Mouse (Mus musculus): ENCODE data around the gene C1ra. TPM values are rescaled to one million over a fixed set of nuclear protein-coding genes. Genes with fewer than 3 reads are reported as not detected.
A peak's percentile ranks its signal among the peaks of the same experiment; 100 is the strongest.
"Not testable (repeated sequence)": the region's sequence is repeated elsewhere in the genome, so short reads cannot be mapped to it uniquely, and the experiment has no call there.

The C1ra gene
- polyA plus RNA-seq, 1 experiment from 2014 or later, result 0.36 TPM

GRCm38 (mm10) chr6:124481571-124481970, 30.6 kb upstream of the C1ra start:
- Histone ChIP-seq H3K4me3 (ENCODE audit: low read depth, low read length) (no peak overlapping the region), H3K27me3 (ENCODE audit: control insufficient read depth, insufficient read depth, low read depth, low read length) (no peaks in the 10 kb centered on the region), H3K27ac (ENCODE audit: low read length) (no peak overlapping the region), H3K4me2 (ENCODE audit: low read length) (no peak overlapping the region), H3K9ac (ENCODE audit: low read depth, low read length) (no peak overlapping the region), H3K36me3 (ENCODE audit: control insufficient read depth, insufficient read depth, low read length) (no peaks in the 10 kb centered on the region), H3K4me1 (ENCODE audit: control insufficient read depth, insufficient read depth, low read length) (no peaks in the 10 kb centered on the region), H3K9me3 (replicated peaks; ENCODE audit: control insufficient read depth, low read length, poor library complexity, severe bottlenecking) (no peaks in the 10 kb centered on the region)
- ATAC-seq, result no peak
- WGBS, result 22% methylated on average over 6 of the region's 6 CpGs

GRCm38 (mm10) chr6:124483831-124484230, 28.4 kb upstream of the C1ra start:
- not testable (repeated sequence) for H3K36me3 ChIP-seq (ENCODE audit: control insufficient read depth, insufficient read depth, low read length); H3K9ac ChIP-seq (ENCODE audit: low read depth, low read length); H3K27ac ChIP-seq (ENCODE audit: low read length); H3K4me1 ChIP-seq (ENCODE audit: control insufficient read depth, insufficient read depth, low read length); H3K9me3 ChIP-seq (replicated peaks; ENCODE audit: control insufficient read depth, low read length, poor library complexity, severe bottlenecking); H3K4me2 ChIP-seq (ENCODE audit: low read length); H3K27me3 ChIP-seq (ENCODE audit: control insufficient read depth, insufficient read depth, low read depth, low read length); ATAC-seq; H3K4me3 ChIP-seq (ENCODE audit: low read depth, low read length)
- 81% methylated on average over 3 of the region's 3 CpGs for WGBS

DNA sequence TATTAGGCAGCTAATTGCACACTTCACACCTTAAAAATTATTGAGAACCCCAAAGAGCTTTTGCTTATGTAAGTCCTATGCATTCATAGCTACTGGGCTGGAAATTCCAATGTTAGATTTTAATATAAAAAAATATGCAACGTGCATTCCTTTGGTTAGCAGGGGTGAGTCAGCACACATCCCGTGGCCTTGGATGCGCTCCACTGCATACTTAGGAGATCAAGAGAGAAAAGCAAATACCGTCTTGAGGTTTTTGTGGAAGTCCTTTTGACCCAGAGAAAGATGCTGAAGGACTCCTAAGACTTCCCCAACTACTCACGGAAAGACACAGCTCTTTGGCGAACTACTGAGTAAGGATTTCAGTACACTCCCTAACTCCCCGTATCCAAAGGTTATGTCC, 27.4 kb upstream of the C1ra start:
- H3K9me3 ChIP-seq (replicated peaks; ENCODE audit: control insufficient read depth, low read length, poor library complexity, severe bottlenecking), result no peaks in the 10 kb centered on the region
- peak overlapping the region; percentile 47 for H3K4me2 ChIP-seq (ENCODE audit: low read length)
- no peaks in the 10 kb centered on the region for H3K27me3 ChIP-seq (ENCODE audit: control insufficient read depth, insufficient read depth, low read depth, low read length)
- 83% methylated on average over 7 of the region's 7 CpGs for WGBS
- ATAC-seq, result no peak; the same call in 1 of the 2 replicates
- no peak overlapping the region for H3K9ac ChIP-seq (ENCODE audit: low read depth, low read length)
- no peak overlapping the region for H3K27ac ChIP-seq (ENCODE audit: low read length)
- H3K4me1 ChIP-seq (ENCODE audit: control insufficient read depth, insufficient read depth, low read length), result no peaks in the 10 kb centered on the region
- H3K4me3 ChIP-seq (ENCODE audit: low read depth, low read length), result no peak overlapping the region; the same call in 1 of the 2 replicates
- H3K36me3 ChIP-seq (ENCODE audit: control insufficient read depth, insufficient read depth, low read length), result no peaks in the 10 kb centered on the region

DNA sequence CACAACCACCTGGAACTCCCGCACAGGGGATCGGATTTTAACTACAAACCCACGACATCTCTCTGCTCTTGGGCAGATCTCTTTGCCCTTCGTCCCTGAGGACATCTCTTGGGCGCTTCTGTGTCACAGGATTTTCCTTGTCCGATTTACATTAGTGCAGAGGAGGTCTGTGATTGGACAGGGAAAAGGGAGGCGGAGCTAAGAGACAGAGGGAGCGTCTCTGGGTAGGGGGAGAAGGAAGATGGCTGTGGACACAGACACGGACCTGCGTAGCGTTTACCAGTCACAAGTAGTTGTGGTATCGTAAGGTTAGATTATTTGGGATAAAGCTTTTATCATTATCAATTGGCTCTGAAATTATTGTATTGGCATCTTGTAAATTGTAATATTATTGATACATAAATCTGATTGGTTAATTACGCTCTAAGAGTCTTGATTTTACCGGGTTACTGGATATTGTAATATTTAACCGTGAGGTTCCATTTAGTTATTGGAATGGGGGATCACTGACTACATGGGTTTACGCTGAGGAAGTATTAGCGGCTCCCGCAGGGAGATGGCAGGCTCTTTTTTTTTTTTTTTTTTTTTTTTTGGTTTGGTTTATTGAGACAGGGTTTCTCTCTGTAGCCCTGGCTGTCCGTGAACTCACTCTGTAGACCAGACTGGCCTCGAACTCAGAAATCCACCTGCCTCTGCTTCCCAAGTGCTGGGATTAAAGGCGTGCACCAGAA, 26.6 kb upstream of the C1ra start:
- H3K9ac ChIP-seq (ENCODE audit: low read depth, low read length), result 0 out of 2 replicates have a peak overlapping the region, but pooled peaks have one; percentile 26
- no peaks in the 10 kb centered on the region for H3K9me3 ChIP-seq (replicated peaks; ENCODE audit: control insufficient read depth, low read length, poor library complexity, severe bottlenecking)
- no peaks in the 10 kb centered on the region for H3K36me3 ChIP-seq (ENCODE audit: control insufficient read depth, insufficient read depth, low read length)
- ATAC-seq, result peak; percentile 95
- 28% methylated on average over 21 of the region's 21 CpGs for WGBS
- H3K27ac ChIP-seq (ENCODE audit: low read length), result no peak overlapping the region
- H3K4me2 ChIP-seq (ENCODE audit: low read length), result peak overlapping the region; percentile 47
- peak overlapping the region; percentile 26 for H3K4me3 ChIP-seq (ENCODE audit: low read depth, low read length)
- no peaks in the 10 kb centered on the region for H3K4me1 ChIP-seq (ENCODE audit: control insufficient read depth, insufficient read depth, low read length)
- no peaks in the 10 kb centered on the region for H3K27me3 ChIP-seq (ENCODE audit: control insufficient read depth, insufficient read depth, low read depth, low read length)

- no peak overlapping the region for H3K4me2 ChIP-seq (ENCODE audit: low read length)
- H3K9me3 ChIP-seq (replicated peaks; ENCODE audit: control insufficient read depth, low read length, poor library complexity, severe bottlenecking), result no peaks in the 10 kb centered on the region
- no peak overlapping the region for H3K27ac ChIP-seq (ENCODE audit: low read length)
- 66% methylated on average over 2 of the region's 2 CpGs for WGBS
- no peak for ATAC-seq
- no peaks in the 10 kb centered on the region for H3K36me3 ChIP-seq (ENCODE audit: control insufficient read depth, insufficient read depth, low read length)
- no peaks in the 10 kb centered on the region for H3K27me3 ChIP-seq (ENCODE audit: control insufficient read depth, insufficient read depth, low read depth, low read length)
- no peaks in the 10 kb centered on the region for H3K4me1 ChIP-seq (ENCODE audit: control insufficient read depth, insufficient read depth, low read length)
- H3K4me3 ChIP-seq (ENCODE audit: low read depth, low read length), result no peak overlapping the region
- H3K9ac ChIP-seq (ENCODE audit: low read depth, low read length), result no peak overlapping the region
Observed at GRCm38 (mm10) chr6:124487509-124487908, 24.7 kb upstream of the C1ra start.

DNA sequence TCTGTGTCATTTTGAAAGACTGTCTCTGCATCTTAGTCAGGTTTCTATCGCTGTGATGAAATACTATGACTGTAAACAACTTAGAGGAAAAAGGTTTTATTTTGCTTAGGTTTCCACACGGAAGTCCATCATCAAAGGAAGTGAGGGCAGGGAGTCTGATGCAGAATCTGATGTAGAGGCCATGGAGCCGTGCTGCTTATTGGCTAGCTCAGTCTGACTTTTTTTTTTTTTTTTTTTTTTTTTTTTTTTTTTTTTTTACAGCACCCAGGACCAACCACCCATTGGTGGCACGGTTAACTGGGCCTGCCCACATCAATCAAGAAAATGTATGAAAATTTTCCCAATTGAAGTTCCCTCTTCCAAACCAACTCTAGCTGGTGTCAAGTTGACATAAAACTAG, 23.3 kb upstream of the C1ra start:
- ATAC-seq, result no peak
- 77% methylated on average over 4 of the region's 4 CpGs for WGBS

DNA sequence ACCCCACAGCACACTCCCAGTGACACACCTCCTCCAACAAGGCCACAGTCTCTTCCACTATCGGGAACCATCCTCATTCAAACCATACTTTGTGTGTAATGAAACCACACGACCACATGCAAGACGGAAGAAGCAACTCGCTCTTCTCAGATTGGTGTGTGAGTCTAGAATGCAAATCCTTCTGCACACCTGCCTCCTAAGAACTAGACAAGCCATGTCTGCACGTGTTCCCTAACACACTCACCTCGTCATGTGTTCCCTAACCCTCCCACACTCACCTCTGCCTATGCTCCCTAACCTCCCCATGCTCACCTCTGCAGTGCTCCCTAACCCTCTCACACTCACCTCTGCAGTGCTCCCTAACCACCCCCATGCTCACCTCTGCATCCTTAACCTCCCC, 20.8 kb upstream of the C1ra start:
- Histone ChIP-seq H3K36me3 (ENCODE audit: control insufficient read depth, insufficient read depth, low read length) (no peaks in the 10 kb centered on the region), H3K9ac (ENCODE audit: low read depth, low read length) (no peak overlapping the region), H3K4me2 (ENCODE audit: low read length) (no peak overlapping the region), H3K4me1 (ENCODE audit: control insufficient read depth, insufficient read depth, low read length) (no peaks in the 10 kb centered on the region), H3K9me3 (replicated peaks; ENCODE audit: control insufficient read depth, low read length, poor library complexity, severe bottlenecking) (no peaks in the 10 kb centered on the region), H3K27me3 (ENCODE audit: control insufficient read depth, insufficient read depth, low read depth, low read length) (no peaks in the 10 kb centered on the region), H3K4me3 (ENCODE audit: low read depth, low read length) (no peak overlapping the region), H3K27ac (ENCODE audit: low read length) (no peak overlapping the region)
- no peak for ATAC-seq
- 79% methylated on average over 6 of the region's 6 CpGs for WGBS

More for the DNA sequence above, 23.3 kb upstream of the C1ra start:
- no peaks in the 10 kb centered on the region for H3K4me1 ChIP-seq (ENCODE audit: control insufficient read depth, insufficient read depth, low read length)
- no peak overlapping the region for H3K9ac ChIP-seq (ENCODE audit: low read depth, low read length)
- H3K9me3 ChIP-seq (replicated peaks; ENCODE audit: control insufficient read depth, low read length, poor library complexity, severe bottlenecking), result no peaks in the 10 kb centered on the region
- H3K27ac ChIP-seq (ENCODE audit: low read length), result no peak overlapping the region
- H3K27me3 ChIP-seq (ENCODE audit: control insufficient read depth, insufficient read depth, low read depth, low read length), result no peaks in the 10 kb centered on the region
- H3K36me3 ChIP-seq (ENCODE audit: control insufficient read depth, insufficient read depth, low read length), result no peaks in the 10 kb centered on the region
- no peak overlapping the region for H3K4me3 ChIP-seq (ENCODE audit: low read depth, low read length)
- no peak overlapping the region for H3K4me2 ChIP-seq (ENCODE audit: low read length)

DNA sequence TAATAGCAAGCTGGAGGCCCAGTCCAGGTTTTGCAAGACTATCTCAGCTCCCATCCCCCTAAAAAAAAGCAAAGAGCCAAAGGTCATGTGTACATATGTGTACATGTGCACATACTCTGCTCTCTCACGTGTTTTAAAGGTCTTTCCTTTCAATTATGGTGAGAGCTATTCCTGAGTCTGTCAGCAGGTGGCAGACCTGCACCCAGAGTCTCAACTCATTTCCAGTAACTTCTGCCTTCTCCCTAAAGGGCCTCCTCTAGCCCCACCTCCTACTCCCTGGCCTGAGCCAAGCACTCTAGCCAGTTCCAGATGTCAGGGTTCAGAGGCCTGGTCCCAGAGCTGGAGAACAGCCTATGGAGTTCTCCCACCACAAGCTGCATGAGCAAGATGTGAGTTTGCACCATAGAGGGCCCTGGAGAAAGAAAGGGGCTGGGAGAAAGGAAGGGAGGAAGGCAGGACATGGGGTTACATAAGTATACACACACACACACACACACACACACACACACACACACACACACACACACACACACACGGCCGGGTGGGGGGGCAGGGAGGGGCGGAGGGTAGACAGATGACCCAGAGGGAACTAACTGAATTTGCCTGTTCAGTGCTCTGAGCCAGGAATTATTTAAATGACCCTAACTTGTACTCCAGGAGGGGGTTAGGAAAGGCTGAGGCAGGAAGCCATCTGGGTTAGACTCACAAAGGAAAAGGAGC, 19.2 kb upstream of the C1ra start, which contains the start of gene C1rl:
Gene C1rl, plus strand, starts transcription at position 272 of the 720 bp plus-strand sequence.
- no peaks in the 10 kb centered on the region for H3K36me3 ChIP-seq (ENCODE audit: control insufficient read depth, insufficient read depth, low read length)
- ATAC-seq, result peak; percentile 70; the same call in 1 of the 2 replicates
- no peaks in the 10 kb centered on the region for H3K4me1 ChIP-seq (ENCODE audit: control insufficient read depth, insufficient read depth, low read length)
- H3K9me3 ChIP-seq (replicated peaks; ENCODE audit: control insufficient read depth, low read length, poor library complexity, severe bottlenecking), result no peaks in the 10 kb centered on the region
- H3K9ac ChIP-seq (ENCODE audit: low read depth, low read length), result no peak within 1 kb of the TSS
- no peak within 1 kb of the TSS for H3K27ac ChIP-seq (ENCODE audit: low read length)
- 51% methylated on average over 3 of the region's 4 CpGs for WGBS
- no peaks in the 10 kb centered on the region for H3K27me3 ChIP-seq (ENCODE audit: control insufficient read depth, insufficient read depth, low read depth, low read length)
- no peak within 1 kb of the TSS for H3K4me2 ChIP-seq (ENCODE audit: low read length)
- H3K4me3 ChIP-seq (ENCODE audit: low read depth, low read length), result no peak within 1 kb of the TSS

DNA sequence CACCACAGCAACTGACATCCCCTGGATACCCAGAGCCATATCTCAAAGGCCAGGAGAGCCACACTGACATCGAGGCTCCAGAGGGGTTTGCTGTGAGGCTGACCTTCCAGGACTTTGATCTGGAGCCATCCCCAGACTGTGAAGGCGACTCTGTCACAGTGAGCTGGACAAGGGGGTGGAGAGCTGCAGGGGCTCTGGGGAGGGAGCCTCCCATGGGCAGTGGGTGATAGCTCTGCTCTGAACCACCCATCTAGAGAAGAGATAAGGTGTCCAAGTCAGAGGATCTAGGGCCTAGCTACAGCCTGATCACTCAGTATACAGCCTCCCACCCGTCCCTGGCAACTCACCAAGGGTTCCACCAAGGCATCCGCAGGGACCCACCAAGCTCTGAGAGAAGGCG, 18.3 kb upstream of the C1ra start:
- Histone ChIP-seq H3K4me3 (ENCODE audit: low read depth, low read length) (no peak overlapping the region), H3K27me3 (ENCODE audit: control insufficient read depth, insufficient read depth, low read depth, low read length) (no peaks in the 10 kb centered on the region), H3K9me3 (replicated peaks; ENCODE audit: control insufficient read depth, low read length, poor library complexity, severe bottlenecking) (no peaks in the 10 kb centered on the region), H3K4me1 (ENCODE audit: control insufficient read depth, insufficient read depth, low read length) (no peaks in the 10 kb centered on the region), H3K36me3 (ENCODE audit: control insufficient read depth, insufficient read depth, low read length) (no peaks in the 10 kb centered on the region), H3K9ac (ENCODE audit: low read depth, low read length) (no peak overlapping the region), H3K27ac (ENCODE audit: low read length) (no peak overlapping the region), H3K4me2 (ENCODE audit: low read length) (no peak overlapping the region)
- WGBS, result 88% methylated on average over 5 of the region's 5 CpGs
- ATAC-seq, result no peak
